Mouse (Mus musculus): ENCODE results near the gene H2-K1.

DNA sequence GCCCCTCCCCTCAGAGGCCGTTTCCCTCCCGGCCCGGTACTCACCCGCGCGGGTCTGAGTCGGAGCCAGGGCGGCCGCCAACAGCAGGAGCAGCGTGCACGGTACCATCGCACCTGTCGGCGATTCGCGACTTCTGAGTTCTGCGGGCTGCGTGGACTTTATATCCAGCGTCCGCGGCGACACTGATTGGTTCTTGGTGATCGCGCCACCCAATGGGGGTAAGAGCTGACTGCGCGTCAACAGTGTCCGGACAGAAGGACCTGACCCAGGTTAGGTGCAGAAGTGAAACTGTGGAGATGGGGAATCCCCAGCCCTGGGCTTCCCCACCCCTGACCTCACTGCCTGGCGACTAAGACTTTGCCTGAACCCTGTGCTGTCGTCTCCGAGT, at the start of gene H2-K1:
- TF ChIP-seq EP300 (IDR thresholded peaks at IDR 0.05; ENCODE audit: insufficient read depth, low read depth, low read length), result no peak
- no peak for TF ChIP-seq CTCF (IDR thresholded peaks at IDR 0.05; ENCODE audit: low read depth, low read length)
- TF ChIP-seq POLR2A (IDR thresholded peaks at IDR 0.05; ENCODE audit: insufficient read depth, low read length), result no peak
